Mouse (Mus musculus): Measurements from ENCODE around the gene Rspo1.

DNA sequence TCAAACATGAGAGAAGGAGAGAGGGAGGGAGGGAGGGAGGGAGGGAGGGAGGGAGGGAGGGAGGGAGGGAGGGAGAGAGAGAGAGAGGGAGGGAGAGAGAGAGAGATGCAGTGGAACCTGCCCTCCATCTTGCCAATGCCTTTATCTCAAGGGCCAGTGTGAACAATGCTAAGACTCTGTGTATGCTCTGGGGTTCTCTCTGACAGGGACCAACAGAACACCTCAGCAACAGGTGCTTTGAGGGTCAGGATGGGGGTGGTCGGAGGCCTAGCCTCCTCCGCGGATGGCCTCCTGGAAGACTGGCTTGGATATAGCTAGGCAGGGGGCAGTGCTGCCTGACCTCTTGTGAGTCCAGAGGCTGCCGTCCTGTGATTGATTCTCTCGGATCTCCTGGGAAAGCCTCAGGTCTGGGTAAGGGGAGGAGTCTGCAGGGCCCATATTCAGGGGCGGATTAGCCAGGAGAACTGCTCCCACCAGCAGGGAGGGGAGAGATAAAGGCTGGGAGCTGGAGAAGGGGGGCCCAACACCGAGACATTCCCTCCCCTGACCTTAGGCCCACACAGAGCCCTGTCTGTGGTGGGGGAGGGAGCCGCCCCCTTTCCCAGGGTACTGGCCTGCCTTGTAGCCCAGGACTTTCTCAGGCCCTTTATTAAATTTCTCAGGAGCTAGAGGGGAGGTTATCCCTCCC is 21.2 kb upstream of the Rspo1 start:
- no peak for TF ChIP-seq CTCF (IDR thresholded peaks at IDR 0.05; ENCODE audit: low read depth, low read length)
- no peak for TF ChIP-seq POLR2A (IDR thresholded peaks at IDR 0.05; ENCODE audit: borderline replicate concordance, low read depth, low read length)

Data from bone marrow macrophage, adult 2 months (primary cell).